Mouse (Mus musculus): Measurements from ENCODE around the gene Pus7. TPM values are rescaled to one million over a fixed set of nuclear protein-coding genes. Genes with fewer than 3 reads are reported as not detected.

The Pus7 gene
- polyA plus RNA-seq, 1 experiment from 2014 or later: 11.2 TPM

GRCm38 (mm10) chr5:23764557-23764956, 19.0 kb downstream of the Pus7 start:
- no peaks in the 10 kb centered on the region for H3K4me1 ChIP-seq (ENCODE audit: control insufficient read depth, low read depth, low read length)
- H3K27me3 ChIP-seq (ENCODE audit: control insufficient read depth, insufficient read depth, low read depth, low read length): no peaks in the 10 kb centered on the region
- no peak overlapping the region for H3K4me2 ChIP-seq (ENCODE audit: low read depth, low read length)
- H3K9me3 ChIP-seq (replicated peaks; ENCODE audit: control insufficient read depth, low read length): no peaks in the 10 kb centered on the region
- H3K9ac ChIP-seq (ENCODE audit: low read depth, low read length): no peak overlapping the region
- H3K36me3 ChIP-seq (ENCODE audit: control insufficient read depth, insufficient read depth): peaks cover 12% of the 10 kb centered on the region
- H3K27ac ChIP-seq (ENCODE audit: low read length): no peak overlapping the region
- WGBS (ENCODE audit: insufficient replicate concordance): 86% methylated on average over 5 of the region's 5 CpGs
- H3K4me3 ChIP-seq (ENCODE audit: low read depth, low read length): no peak overlapping the region
- ATAC-seq (ENCODE audit: low read depth): no peak

GRCm38 (mm10) chr5:23762531-23762930, 21.0 kb downstream of the Pus7 start:
- Histone ChIP-seq H3K27ac (ENCODE audit: low read length) (no peak overlapping the region), H3K4me2 (ENCODE audit: low read depth, low read length) (no peak overlapping the region), H3K9me3 (replicated peaks; ENCODE audit: control insufficient read depth, low read length) (no peaks in the 10 kb centered on the region), H3K27me3 (ENCODE audit: control insufficient read depth, insufficient read depth, low read depth, low read length) (no peaks in the 10 kb centered on the region), H3K36me3 (ENCODE audit: control insufficient read depth, insufficient read depth) (peaks cover 13% of the 10 kb centered on the region), H3K9ac (ENCODE audit: low read depth, low read length) (no peak overlapping the region), H3K4me3 (ENCODE audit: low read depth, low read length) (no peak overlapping the region), H3K4me1 (ENCODE audit: control insufficient read depth, low read depth, low read length) (no peaks in the 10 kb centered on the region)
- ATAC-seq (ENCODE audit: low read depth): no peak
- 77% methylated on average over 6 of the region's 6 CpGs for WGBS (ENCODE audit: insufficient replicate concordance)

- no peak overlapping the region for H3K4me2 ChIP-seq (ENCODE audit: low read depth, low read length)
- WGBS (ENCODE audit: insufficient replicate concordance): 41% methylated on average over 2 of the region's 2 CpGs
- peaks cover 20% of the 10 kb centered on the region for H3K36me3 ChIP-seq (ENCODE audit: control insufficient read depth, insufficient read depth)
- H3K9ac ChIP-seq (ENCODE audit: low read depth, low read length): no peak overlapping the region
- H3K27ac ChIP-seq (ENCODE audit: low read length): no peak overlapping the region
- no peaks in the 10 kb centered on the region for H3K4me1 ChIP-seq (ENCODE audit: control insufficient read depth, low read depth, low read length)
- H3K27me3 ChIP-seq (ENCODE audit: control insufficient read depth, insufficient read depth, low read depth, low read length): no peaks in the 10 kb centered on the region
- no peak for ATAC-seq (ENCODE audit: low read depth)
- no peak overlapping the region for H3K4me3 ChIP-seq (ENCODE audit: low read depth, low read length)
- no peaks in the 10 kb centered on the region for H3K9me3 ChIP-seq (replicated peaks; ENCODE audit: control insufficient read depth, low read length)
Measured at GRCm38 (mm10) chr5:23758633-23759032, 24.9 kb downstream of the Pus7 start.

GRCm38 (mm10) chr5:23756368-23756767, 27.1 kb downstream of the Pus7 start:
- H3K9ac ChIP-seq (ENCODE audit: low read depth, low read length): no peak overlapping the region
- no peak overlapping the region for H3K4me3 ChIP-seq (ENCODE audit: low read depth, low read length)
- H3K36me3 ChIP-seq (ENCODE audit: control insufficient read depth, insufficient read depth): peaks cover 14% of the 10 kb centered on the region
- H3K27ac ChIP-seq (ENCODE audit: low read length): no peak overlapping the region
- ATAC-seq (ENCODE audit: low read depth): no peak
- H3K9me3 ChIP-seq (replicated peaks; ENCODE audit: control insufficient read depth, low read length): no peaks in the 10 kb centered on the region
- 86% methylated on average over 4 of the region's 4 CpGs for WGBS (ENCODE audit: insufficient replicate concordance)
- no peaks in the 10 kb centered on the region for H3K27me3 ChIP-seq (ENCODE audit: control insufficient read depth, insufficient read depth, low read depth, low read length)
- H3K4me1 ChIP-seq (ENCODE audit: control insufficient read depth, low read depth, low read length): no peaks in the 10 kb centered on the region
- H3K4me2 ChIP-seq (ENCODE audit: low read depth, low read length): no peak overlapping the region

- Histone ChIP-seq H3K9ac (ENCODE audit: low read depth, low read length) (no peak overlapping the region), H3K4me2 (ENCODE audit: low read depth, low read length) (no peak overlapping the region), H3K27ac (ENCODE audit: low read length) (no peak overlapping the region), H3K27me3 (ENCODE audit: control insufficient read depth, insufficient read depth, low read depth, low read length) (no peaks in the 10 kb centered on the region), H3K9me3 (replicated peaks; ENCODE audit: control insufficient read depth, low read length) (no peaks in the 10 kb centered on the region), H3K36me3 (ENCODE audit: control insufficient read depth, insufficient read depth) (peaks cover 11% of the 10 kb centered on the region), H3K4me1 (ENCODE audit: control insufficient read depth, low read depth, low read length) (no peaks in the 10 kb centered on the region), H3K4me3 (ENCODE audit: low read depth, low read length) (no peak overlapping the region)
- ATAC-seq (ENCODE audit: low read depth): no peak
- WGBS (ENCODE audit: insufficient replicate concordance): 86% methylated on average over 9 of the region's 9 CpGs
Measured at GRCm38 (mm10) chr5:23755591-23755990, 27.9 kb downstream of the Pus7 start.

- ATAC-seq (ENCODE audit: low read depth): no peak
- no peak overlapping the region for H3K4me2 ChIP-seq (ENCODE audit: low read depth, low read length)
- H3K4me3 ChIP-seq (ENCODE audit: low read depth, low read length): no peak overlapping the region
- H3K27ac ChIP-seq (ENCODE audit: low read length): no peak overlapping the region
- no peaks in the 10 kb centered on the region for H3K9me3 ChIP-seq (replicated peaks; ENCODE audit: control insufficient read depth, low read length)
- no peaks in the 10 kb centered on the region for H3K27me3 ChIP-seq (ENCODE audit: control insufficient read depth, insufficient read depth, low read depth, low read length)
- no peaks in the 10 kb centered on the region for H3K4me1 ChIP-seq (ENCODE audit: control insufficient read depth, low read depth, low read length)
- H3K9ac ChIP-seq (ENCODE audit: low read depth, low read length): no peak overlapping the region
- WGBS (ENCODE audit: insufficient replicate concordance): 79% methylated on average over 2 of the region's 2 CpGs
- H3K36me3 ChIP-seq (ENCODE audit: control insufficient read depth, insufficient read depth): peaks cover 4% of the 10 kb centered on the region
Measured at GRCm38 (mm10) chr5:23749882-23750281, 33.6 kb downstream of the Pus7 start.

- 89% methylated on average over 12 of the region's 12 CpGs for WGBS (ENCODE audit: insufficient replicate concordance)
- Histone ChIP-seq H3K4me1 (ENCODE audit: control insufficient read depth, low read depth, low read length) (no peaks in the 10 kb centered on the region), H3K4me3 (ENCODE audit: low read depth, low read length) (no peak overlapping the region), H3K4me2 (ENCODE audit: low read depth, low read length) (no peak overlapping the region), H3K36me3 (ENCODE audit: control insufficient read depth, insufficient read depth) (peaks cover 4% of the 10 kb centered on the region), H3K9me3 (replicated peaks; ENCODE audit: control insufficient read depth, low read length) (no peaks in the 10 kb centered on the region), H3K27me3 (ENCODE audit: control insufficient read depth, insufficient read depth, low read depth, low read length) (no peaks in the 10 kb centered on the region), H3K9ac (ENCODE audit: low read depth, low read length) (no peak overlapping the region), H3K27ac (ENCODE audit: low read length) (no peak overlapping the region)
- no peak for ATAC-seq (ENCODE audit: low read depth)
Measured at GRCm38 (mm10) chr5:23743261-23743660, 40.2 kb downstream of the Pus7 start.

GRCm38 (mm10) chr5:23737111-23737510, 46.4 kb downstream of the Pus7 start:
- H3K27ac ChIP-seq (ENCODE audit: low read length): no peak overlapping the region
- H3K36me3 ChIP-seq (ENCODE audit: control insufficient read depth, insufficient read depth): no peaks in the 10 kb centered on the region
- H3K4me3 ChIP-seq (ENCODE audit: low read depth, low read length): no peak overlapping the region
- H3K4me1 ChIP-seq (ENCODE audit: control insufficient read depth, low read depth, low read length): no peaks in the 10 kb centered on the region
- WGBS (ENCODE audit: insufficient replicate concordance): 75% methylated on average over 4 of the region's 4 CpGs
- ATAC-seq (ENCODE audit: low read depth): no peak
- H3K9me3 ChIP-seq (replicated peaks; ENCODE audit: control insufficient read depth, low read length): no peaks in the 10 kb centered on the region
- H3K27me3 ChIP-seq (ENCODE audit: control insufficient read depth, insufficient read depth, low read depth, low read length): no peaks in the 10 kb centered on the region
- no peak overlapping the region for H3K9ac ChIP-seq (ENCODE audit: low read depth, low read length)
- no peak overlapping the region for H3K4me2 ChIP-seq (ENCODE audit: low read depth, low read length)

- WGBS (ENCODE audit: insufficient replicate concordance): 68% methylated on average over 4 of the region's 4 CpGs
- H3K4me3 ChIP-seq (ENCODE audit: low read depth, low read length): no peak overlapping the region
- no peaks in the 10 kb centered on the region for H3K36me3 ChIP-seq (ENCODE audit: control insufficient read depth, insufficient read depth)
- no peaks in the 10 kb centered on the region for H3K9me3 ChIP-seq (replicated peaks; ENCODE audit: control insufficient read depth, low read length)
- H3K27ac ChIP-seq (ENCODE audit: low read length): no peak overlapping the region
- ATAC-seq (ENCODE audit: low read depth): no peak
- no peak overlapping the region for H3K9ac ChIP-seq (ENCODE audit: low read depth, low read length)
- no peaks in the 10 kb centered on the region for H3K27me3 ChIP-seq (ENCODE audit: control insufficient read depth, insufficient read depth, low read depth, low read length)
- no peaks in the 10 kb centered on the region for H3K4me1 ChIP-seq (ENCODE audit: control insufficient read depth, low read depth, low read length)
- H3K4me2 ChIP-seq (ENCODE audit: low read depth, low read length): no peak overlapping the region
Measured at GRCm38 (mm10) chr5:23736366-23736765, 47.1 kb downstream of the Pus7 start.

GRCm38 (mm10) chr5:23721956-23722355, 61.6 kb downstream of the Pus7 start:
- Histone ChIP-seq H3K9me3 (replicated peaks; ENCODE audit: control insufficient read depth, low read length) (no peaks in the 10 kb centered on the region), H3K4me2 (ENCODE audit: low read depth, low read length) (no peak overlapping the region), H3K36me3 (ENCODE audit: control insufficient read depth, insufficient read depth) (no peaks in the 10 kb centered on the region), H3K27ac (ENCODE audit: low read length) (no peak overlapping the region), H3K9ac (ENCODE audit: low read depth, low read length) (no peak overlapping the region), H3K4me1 (ENCODE audit: control insufficient read depth, low read depth, low read length) (no peaks in the 10 kb centered on the region), H3K4me3 (ENCODE audit: low read depth, low read length) (no peak overlapping the region), H3K27me3 (ENCODE audit: control insufficient read depth, insufficient read depth, low read depth, low read length) (no peaks in the 10 kb centered on the region)
- WGBS (ENCODE audit: insufficient replicate concordance): 75% methylated on average over 2 of the region's 2 CpGs
- no peak for ATAC-seq (ENCODE audit: low read depth)
